Mouse (Mus musculus) embryonic fibroblast, embryonic 13.5 days (primary cell): ENCODE results near the gene Rtf1.

ENCODE experiments used
- CTCF ChIP-seq: IDR thresholded peaks from 2 replicates; pipeline ENCODE4 v1.5.1; 2011; ENCODE audit warnings: mild to moderate bottlenecking, control low read depth, low read length, moderate library complexity, borderline replicate concordance; ENCODE audit not compliant: insufficient read depth
- POLR2A ChIP-seq: IDR thresholded peaks from 2 replicates; pipeline ENCODE4 v1.6.1; 2011; ENCODE audit warnings: low read depth, mild to moderate bottlenecking, control low read depth, low read length, moderate library complexity

DNA sequence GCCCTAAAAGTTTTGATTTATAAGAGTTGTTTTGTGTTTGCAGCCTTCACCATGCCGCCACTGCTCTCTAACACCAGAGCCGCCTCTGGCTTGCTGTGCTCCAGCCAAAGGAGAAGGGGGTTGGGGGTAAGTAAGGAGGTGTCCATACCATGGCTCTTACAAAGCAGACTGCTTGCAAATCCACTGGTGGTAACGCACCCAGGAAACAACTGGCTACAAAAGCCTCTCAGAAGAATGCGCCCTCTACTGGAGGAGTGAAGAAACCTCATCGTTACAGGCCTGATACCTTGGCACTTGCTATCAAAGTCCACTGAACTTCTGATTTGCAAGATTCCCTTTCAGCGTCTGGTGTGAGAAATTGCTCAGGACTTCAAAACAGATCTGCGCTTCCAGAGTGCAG is 5.9 kb upstream of the Rtf1 start:
- TF ChIP-seq CTCF, result no peak
- TF ChIP-seq POLR2A, result no peak
